Mouse (Mus musculus) lung, postnatal 0 days (tissue): ENCODE results near the gene Sirt7.

Experiments used
- CTCF ChIP-seq: IDR thresholded peaks from 2 replicates; pipeline ENCODE4 v1.5.1; 2016; ENCODE audit warnings: antibody characterized with exemption, mild to moderate bottlenecking
- EP300 ChIP-seq: IDR thresholded peaks from 2 replicates; pipeline ENCODE4 v1.6.1; 2016; ENCODE audit warnings: antibody characterized with exemption, mild to moderate bottlenecking, control low read depth

DNA sequence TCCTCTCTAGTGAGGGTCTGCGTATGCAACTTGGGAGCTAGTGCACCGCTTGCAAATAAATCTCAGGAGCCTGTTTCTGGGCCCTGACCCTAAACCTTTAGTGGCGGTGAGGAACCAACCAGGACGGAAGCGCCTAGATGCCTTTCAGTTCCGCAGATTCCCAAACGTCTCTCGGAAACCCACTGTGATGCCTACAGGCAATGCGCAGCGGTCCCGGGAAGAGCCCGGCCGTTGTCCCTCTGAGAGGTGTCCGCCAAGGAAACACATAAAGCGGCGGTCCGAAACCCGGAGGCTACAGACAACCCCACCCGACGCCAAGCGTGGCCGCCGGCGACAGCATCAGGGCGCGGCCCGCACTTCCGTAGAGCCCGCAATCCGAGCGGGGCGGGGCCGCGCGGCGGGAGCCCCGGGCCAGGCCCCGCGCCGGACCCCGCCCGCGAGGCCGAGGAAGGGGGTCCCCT, 44.1 kb downstream of the Sirt7 start:
- no peak for TF ChIP-seq CTCF
- TF ChIP-seq EP300, result no peak
